Mouse (Mus musculus) olfactory bulb, adult 2 months (tissue): ENCODE data around the gene Bbs9.

ENCODE experiments used
- CTCF ChIP-seq: fragments of 200-500 bp; IDR thresholded peaks from 2 replicates; pipeline ENCODE4 v1.5.1; 2012; ENCODE audit warnings: low read depth, mild to moderate bottlenecking, low read length, moderate library complexity; ENCODE audit not compliant: insufficient read depth
- POLR2A ChIP-seq: fragments of 200-500 bp; IDR thresholded peaks from 2 replicates; pipeline ENCODE4 v1.6.1; 2012; ENCODE audit warnings: mild to moderate bottlenecking, low read depth, low read length, moderate library complexity; ENCODE audit not compliant: insufficient read depth

DNA sequence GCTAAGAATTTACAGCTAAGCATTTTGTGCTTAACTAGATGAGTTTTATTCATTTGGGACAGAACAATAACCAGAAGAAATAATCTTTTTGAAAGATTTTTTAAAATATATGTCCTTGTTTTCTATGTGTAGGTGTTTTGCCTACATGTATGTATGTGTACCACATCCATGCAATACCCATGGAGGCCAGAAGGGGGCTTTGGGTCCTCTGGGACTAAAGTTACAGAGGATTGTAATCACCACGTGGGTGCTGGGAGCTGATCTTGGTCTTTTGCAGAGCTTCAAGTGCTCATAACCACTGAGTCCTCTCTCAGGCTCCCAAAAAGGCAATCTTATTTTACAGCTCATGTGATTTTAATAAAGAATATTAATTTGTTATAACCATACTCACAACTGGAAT lies 371.3 kb downstream of the Bbs9 start:
- TF ChIP-seq POLR2A = no peak
- no peak for TF ChIP-seq CTCF
